Mouse (Mus musculus): ENCODE data around the gene Cenpi. TPM values are rescaled to one million over a fixed set of nuclear protein-coding genes. Genes with fewer than 3 reads are reported as not detected.

Cenpi gene
- total and polyA plus RNA-seq, 3 experiments, result 11.6 to 40.9 (median 22.2) TPM

- H3K27ac ChIP-seq (ENCODE audit: insufficient read depth, low read depth), result no peak overlapping the region
- no peaks in the 10 kb centered on the region for H3K36me3 ChIP-seq (replicated peaks in 1 of 2; ENCODE audit: control insufficient read depth in 1 of 2, insufficient read depth in 1 of 2, low read length in 1 of 2)
- in situ Hi-C loops (cut with MboI; ENCODE audit: low pct_ligation_motif_present, low pct_unique_long_range_greater_than_20kb, low sequenced_read_pairs), result no loop called here
- no peak overlapping the region for H3K4me2 ChIP-seq (ENCODE audit: insufficient read depth, low read depth, poor library complexity, severe bottlenecking)
- DNase-seq (ENCODE audit: extremely low read depth), result no peak
- no peaks in the 10 kb centered on the region for H3K79me2 ChIP-seq (replicated peaks; ENCODE audit: control insufficient read depth, extremely low read depth, insufficient read depth, poor library complexity, severe bottlenecking)
- H3K27me3 ChIP-seq (replicated peaks), result no peaks in the 10 kb centered on the region
- no peak overlapping the region for H3K4me3 ChIP-seq (replicated peaks in 1 of 3; ENCODE audit: low read depth in 2 of 3, low read length in 2 of 3, poor library complexity in 1 of 3)
- no peak overlapping the region for H3K9ac ChIP-seq (ENCODE audit: insufficient read depth, low read depth)
- dilution Hi-C loops (cut with MboI; ENCODE audit: extremely low pct_ligation_motif_present, extremely low pct_unique_long_range_greater_than_20kb, low sequenced_read_pairs), result no loop called here
- no peak for TF ChIP-seq PAX5 (IDR thresholded peaks at IDR 0.05; ENCODE audit: low read length)
- no peak for TF ChIP-seq USF1 (IDR thresholded peaks at IDR 0.05; ENCODE audit: low read depth, low read length)
- TF ChIP-seq TCF12 (IDR thresholded peaks at IDR 0.05; ENCODE audit: low read depth, low read length), result no peak
- no peak for TF ChIP-seq USF2 (conservative IDR thresholded peaks at IDR 0.05; ENCODE audit: low read depth, low read length)
- no peak for TF ChIP-seq RCOR1 (conservative IDR thresholded peaks at IDR 0.05; ENCODE audit: low read depth, low read length)
- no peak for TF ChIP-seq POLR2A (IDR thresholded peaks at IDR 0.05; ENCODE audit: low read depth, low read length)
- TF ChIP-seq RAD21 (IDR thresholded peaks at IDR 0.05; ENCODE audit: low read depth, low read length), result no peak
- no peak for TF ChIP-seq JUN (IDR thresholded peaks at IDR 0.05; ENCODE audit: insufficient read depth, low read depth, low read length)
- TF ChIP-seq CHD1 (IDR thresholded peaks at IDR 0.05; ENCODE audit: low read depth, low read length), result no peak
- no peak for TF ChIP-seq TBP (conservative IDR thresholded peaks at IDR 0.05; ENCODE audit: low read depth, low read length)
- no peak for TF ChIP-seq MEF2A (IDR thresholded peaks at IDR 0.05; ENCODE audit: borderline replicate concordance, low read depth, low read length)
- TF ChIP-seq ZNF384 (IDR thresholded peaks at IDR 0.05; ENCODE audit: low read depth, low read length), result no peak
- TF ChIP-seq GABPA (IDR thresholded peaks at IDR 0.05; ENCODE audit: insufficient replicate concordance, low read depth, low read length), result no peak
- no peak for TF ChIP-seq MXI1 (IDR thresholded peaks at IDR 0.05; ENCODE audit: low read depth, low read length)
- no peak for TF ChIP-seq EP300 (IDR thresholded peaks at IDR 0.05; ENCODE audit: low read length)
- no peaks in the 10 kb centered on the region for H3K4me1 ChIP-seq (ENCODE audit: control insufficient read depth in 1 of 2, insufficient read depth in 2 of 2)
- H3K9me3 ChIP-seq (replicated peaks; ENCODE audit: low read length), result no peaks in the 10 kb centered on the region
Measured at GRCm38 (mm10) chrX:134285791-134286190, 22.1 kb upstream of the Cenpi start.

GRCm38 (mm10) chrX:134287305-134287704 is 20.6 kb upstream of the Cenpi start:
- no peak overlapping the region for H3K9ac ChIP-seq (ENCODE audit: insufficient read depth, low read depth)
- no peak overlapping the region for H3K4me3 ChIP-seq (replicated peaks in 1 of 3; ENCODE audit: low read depth in 2 of 3, low read length in 2 of 3, poor library complexity in 1 of 3)
- no peaks in the 10 kb centered on the region for H3K4me1 ChIP-seq (ENCODE audit: control insufficient read depth in 1 of 2, insufficient read depth in 2 of 2)
- H3K27ac ChIP-seq (ENCODE audit: insufficient read depth, low read depth), result no peak overlapping the region
- H3K79me2 ChIP-seq (replicated peaks; ENCODE audit: control insufficient read depth, extremely low read depth, insufficient read depth, poor library complexity, severe bottlenecking), result no peaks in the 10 kb centered on the region
- DNase-seq (ENCODE audit: extremely low read depth), result no peak
- dilution Hi-C loops (cut with MboI; ENCODE audit: extremely low pct_ligation_motif_present, extremely low pct_unique_long_range_greater_than_20kb, low sequenced_read_pairs), result no loop called here
- H3K9me3 ChIP-seq (replicated peaks; ENCODE audit: low read length), result no peaks in the 10 kb centered on the region
- in situ Hi-C loops (cut with MboI; ENCODE audit: low pct_ligation_motif_present, low pct_unique_long_range_greater_than_20kb, low sequenced_read_pairs), result no loop called here
- H3K36me3 ChIP-seq (replicated peaks in 1 of 2; ENCODE audit: control insufficient read depth in 1 of 2, insufficient read depth in 1 of 2, low read length in 1 of 2), result no peaks in the 10 kb centered on the region
- H3K27me3 ChIP-seq (replicated peaks), result no peaks in the 10 kb centered on the region
- no peak overlapping the region for H3K4me2 ChIP-seq (ENCODE audit: insufficient read depth, low read depth, poor library complexity, severe bottlenecking)
- TF ChIP-seq CTCF (conservative IDR thresholded peaks at IDR 0.05 in 1 of 2, IDR thresholded peaks at IDR 0.05 in 1 of 2; ENCODE audit: low read depth in 2 of 2, low read length in 2 of 2), result no peak
- no peak for TF ChIP-seq MXI1 (IDR thresholded peaks at IDR 0.05; ENCODE audit: low read depth, low read length)
- TF ChIP-seq JUND (conservative IDR thresholded peaks at IDR 0.05; ENCODE audit: low read depth, low read length), result no peak
- no peak for TF ChIP-seq ZNF384 (IDR thresholded peaks at IDR 0.05; ENCODE audit: low read depth, low read length)
- TF ChIP-seq ZC3H11A (IDR thresholded peaks at IDR 0.05; ENCODE audit: low read depth, low read length), result no peak
- TF ChIP-seq RAD21 (IDR thresholded peaks at IDR 0.05; ENCODE audit: low read depth, low read length), result no peak
- TF ChIP-seq TBP (conservative IDR thresholded peaks at IDR 0.05; ENCODE audit: low read depth, low read length), result no peak
